Mouse (Mus musculus) CH12.LX (cell line): Measurements from ENCODE around the gene Wnk2. TPM values are rescaled to one million over a fixed set of nuclear protein-coding genes. Genes with fewer than 3 reads are reported as not detected.

ENCODE experiments used
- DNase-seq: peaks from one replicate; pipeline ENCODE4 v3.0.0-alpha.2; 2013; ENCODE audit errors: extremely low read depth
- H3K27ac ChIP-seq: 2 replicates; pipeline ENCODE4 v1.5.1; 2012; ENCODE audit warnings: low read depth, mild to moderate bottlenecking, control low read depth, moderate library complexity; ENCODE audit not compliant: insufficient read depth
- H3K27me3 ChIP-seq: replicated peaks from 2 replicates; pipeline ENCODE3; 2012; ENCODE audit warnings: inconsistent platforms
- H3K36me3 ChIP-seq, 2 experiments: replicated peaks in 1 of 2; 2 replicates each; pipeline versions ENCODE3 to v1.6.1; 2012; ENCODE audit warnings: inconsistent platforms in 1 of 2, low read length in 1 of 2, mild to moderate bottlenecking in 1 of 2, mixed read lengths in 1 of 2, moderate library complexity in 1 of 2; ENCODE audit not compliant: control insufficient read depth in 1 of 2, insufficient read depth in 1 of 2
- H3K4me1 ChIP-seq, 2 experiments: 2 replicates each; pipeline ENCODE4 v1.6.1; 2012; ENCODE audit warnings: inconsistent platforms in 1 of 2, moderate library complexity in 1 of 2; ENCODE audit not compliant: insufficient read depth in 2 of 2, control insufficient read depth in 1 of 2
- H3K4me2 ChIP-seq: 2 replicates; pipeline ENCODE4 v1.6.1; 2012; ENCODE audit warnings: low read depth, mild to moderate bottlenecking, control low read depth; ENCODE audit not compliant: poor library complexity, insufficient read depth, severe bottlenecking
- H3K4me3 ChIP-seq, 3 experiments: fragments of 150-350 bp in 1 of 3; sonication (generic) in 1 of 3; replicated peaks in 1 of 3; 2 replicates each; pipeline versions ENCODE3 to v1.5.1; 2011 to 2012; ENCODE audit warnings: low read depth in 2 of 3, low read length in 2 of 3, mild to moderate bottlenecking in 2 of 3, moderate library complexity in 2 of 3, control low read depth in 1 of 3, improper control_type of control experiment in 1 of 3, inconsistent platforms in 1 of 3, mixed read lengths in 1 of 3; ENCODE audit not compliant: poor library complexity in 1 of 3
- H3K79me2 ChIP-seq: replicated peaks from 2 replicates; pipeline ENCODE4 v1.6.1; 2012; ENCODE audit warnings: mild to moderate bottlenecking, moderate library complexity; ENCODE audit not compliant: control insufficient read depth, poor library complexity, insufficient read depth, severe bottlenecking; ENCODE audit errors: extremely low read depth
- H3K9ac ChIP-seq: 2 replicates; pipeline ENCODE4 v1.6.1; 2012; ENCODE audit warnings: low read depth, mild to moderate bottlenecking, control low read depth, moderate library complexity; ENCODE audit not compliant: insufficient read depth
- H3K9me3 ChIP-seq: replicated peaks from 2 replicates; pipeline ENCODE3; 2012; ENCODE audit warnings: low read length, inconsistent platforms, mixed read lengths
- BHLHE40 ChIP-seq: IDR thresholded peaks from 2 replicates; pipeline ENCODE4 v1.6.1; 2011; ENCODE audit warnings: mild to moderate bottlenecking, low read depth, low read length, improper control_type of control experiment
- CHD1 ChIP-seq: IDR thresholded peaks from 2 replicates; pipeline ENCODE4 v1.6.1; 2012; ENCODE audit warnings: low read depth, low read length, improper control_type of control experiment, inconsistent platforms
- CHD2 ChIP-seq: IDR thresholded peaks from 2 replicates; pipeline ENCODE4 v1.6.1; 2011; ENCODE audit warnings: low read length, improper control_type of control experiment
- CTCF ChIP-seq, 2 experiments: IDR thresholded peaks in 1 of 2; conservative IDR thresholded peaks in 1 of 2; 2 replicates each; pipeline ENCODE4 v1.5.1; 2011 to 2012; ENCODE audit warnings: low read depth in 2 of 2, low read length in 2 of 2, improper control_type of control experiment in 1 of 2, inconsistent platforms in 1 of 2, mild to moderate bottlenecking in 1 of 2, moderate library complexity in 1 of 2
- E2F4 ChIP-seq: IDR thresholded peaks from 2 replicates; pipeline ENCODE4 v1.6.1; 2011; ENCODE audit warnings: low read depth, low read length, improper control_type of control experiment; ENCODE audit not compliant: insufficient replicate concordance
- ETS1 ChIP-seq: conservative IDR thresholded peaks from 2 replicates; pipeline ENCODE4 v1.6.1; 2012; ENCODE audit warnings: low read depth, mild to moderate bottlenecking, inconsistent platforms, low read length, improper control_type of control experiment, moderate library complexity
- IRF4 ChIP-seq: IDR thresholded peaks from 2 replicates; pipeline ENCODE4 v1.6.1; 2014; ENCODE audit warnings: low read depth, mild to moderate bottlenecking, inconsistent platforms, low read length, improper control_type of control experiment
- MAFK ChIP-seq: IDR thresholded peaks from 2 replicates; pipeline ENCODE4 v1.6.1; 2011; ENCODE audit warnings: low read length, improper control_type of control experiment; ENCODE audit not compliant: insufficient replicate concordance
- MAX ChIP-seq: IDR thresholded peaks from 2 replicates; pipeline ENCODE4 v1.6.1; 2011; ENCODE audit warnings: low read length, improper control_type of control experiment
- MEF2A ChIP-seq: IDR thresholded peaks from 2 replicates; pipeline ENCODE4 v1.6.1; 2014; ENCODE audit warnings: low read depth, mild to moderate bottlenecking, inconsistent platforms, low read length, improper control_type of control experiment, borderline replicate concordance
- MXI1 ChIP-seq: IDR thresholded peaks from 2 replicates; pipeline ENCODE4 v1.6.1; 2011; ENCODE audit warnings: mild to moderate bottlenecking, low read depth, low read length, improper control_type of control experiment
- MYC ChIP-seq: IDR thresholded peaks from 2 replicates; pipeline ENCODE4 v1.6.1; 2011; ENCODE audit warnings: low read depth, mild to moderate bottlenecking, improper control_type of control experiment, low read length
- NELFE ChIP-seq: IDR thresholded peaks from 2 replicates; pipeline ENCODE4 v1.6.1; 2011; ENCODE audit warnings: low read depth, low read length, improper control_type of control experiment
- PAX5 ChIP-seq: IDR thresholded peaks from 2 replicates; pipeline ENCODE4 v1.6.1; 2012; ENCODE audit warnings: low read length, inconsistent platforms, mixed read lengths
- POLR2A ChIP-seq: IDR thresholded peaks from 2 replicates; pipeline ENCODE4 v1.6.1; 2011; ENCODE audit warnings: low read depth, mild to moderate bottlenecking, improper control_type of control experiment, low read length
- POLR2AphosphoS2 ChIP-seq: IDR thresholded peaks from 2 replicates; pipeline ENCODE4 v1.6.1; 2011; ENCODE audit warnings: low read depth, low read length, improper control_type of control experiment
- SIN3A ChIP-seq: IDR thresholded peaks from 2 replicates; pipeline ENCODE4 v1.6.1; 2012; ENCODE audit warnings: low read length, improper control_type of control experiment, inconsistent platforms
- TBP ChIP-seq: conservative IDR thresholded peaks from 2 replicates; pipeline ENCODE4 v1.6.1; 2011; ENCODE audit warnings: low read depth, low read length, improper control_type of control experiment
- TCF12 ChIP-seq: IDR thresholded peaks from 2 replicates; pipeline ENCODE4 v1.6.1; 2014; ENCODE audit warnings: low read depth, mild to moderate bottlenecking, inconsistent platforms, low read length, improper control_type of control experiment
- UBTF ChIP-seq: IDR thresholded peaks from 2 replicates; pipeline ENCODE4 v1.6.1; 2012; ENCODE audit warnings: low read depth, mild to moderate bottlenecking, inconsistent platforms, low read length, improper control_type of control experiment, moderate library complexity
- USF2 ChIP-seq: conservative IDR thresholded peaks from 2 replicates; pipeline ENCODE4 v1.6.1; 2011; ENCODE audit warnings: low read depth, low read length, improper control_type of control experiment
- dilution Hi-C: fragments of 300-500 bp; cut with MboI; formaldehyde crosslinking; loops from 2 replicates; pipeline ENCODE4 v1.14.3; 2020; ENCODE audit warnings: low sequenced_read_pairs; ENCODE audit not compliant: extremely low pct_unique_long_range_greater_than_20kb, extremely low pct_ligation_motif_present
- in situ Hi-C: fragments of 300-500 bp; cut with MboI; formaldehyde crosslinking; loops from 3 replicates; pipeline ENCODE4 v1.14.3; 2019; ENCODE audit warnings: low sequenced_read_pairs, low pct_ligation_motif_present, low pct_unique_long_range_greater_than_20kb, mixed read lengths
- polyA plus RNA-seq: library from polyadenylated mRNA; unstranded; fragments of >175 nt; gene quantifications from 2 replicates; pipeline ENCODE4 v1.2.1, GENCODE M21; 2012; ENCODE audit warnings: low read depth; ENCODE audit not compliant: insufficient read length
- total RNA-seq, 2 experiments: library from RNA; depleted of rRNA; stranded (reverse); fragments of 300-350 nt in 1 of 2; fragments of >200 nt in 1 of 2; gene quantifications; 2 replicates each; pipeline ENCODE4 v1.2.3; 2012 to 2014

Gene Wnk2
- total and polyA plus RNA-seq, 3 experiments, result 0.04 TPM; not detected in 2

DNA sequence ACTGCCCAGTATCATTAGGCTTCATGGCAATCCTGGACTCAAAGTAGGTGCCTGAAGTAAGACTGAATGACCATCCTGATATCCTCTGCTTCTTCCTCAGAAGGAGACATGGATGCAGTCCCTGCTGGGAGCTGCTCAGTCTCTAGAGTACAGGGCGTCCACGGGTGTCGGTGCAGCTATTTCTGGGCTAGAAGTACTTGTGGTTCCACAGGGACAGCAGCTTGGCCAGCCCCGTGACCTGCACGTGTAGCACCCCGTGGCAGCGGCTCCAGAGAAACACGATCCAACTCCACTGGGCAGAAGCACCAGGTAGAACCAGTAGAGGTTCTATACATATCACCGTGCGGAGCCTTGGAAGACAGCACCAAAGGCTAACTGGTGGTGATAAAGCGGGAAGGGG is 13.3 kb downstream of the Wnk2 start:
- H3K27ac ChIP-seq, result no peak overlapping the region
- TF ChIP-seq UBTF, result no peak
- TF ChIP-seq NELFE, result no peak
- no peak for TF ChIP-seq POLR2A
- no peak for TF ChIP-seq E2F4
- TF ChIP-seq TCF12, result no peak
- TF ChIP-seq USF2, result no peak
- TF ChIP-seq MAX, result no peak
- no peak for TF ChIP-seq CTCF (conservative IDR thresholded peaks at IDR 0.05 in 1 of 2, IDR thresholded peaks at IDR 0.05 in 1 of 2; ENCODE audit: low read depth in 2 of 2, low read length in 2 of 2)
- no peak for TF ChIP-seq POLR2AphosphoS2
- TF ChIP-seq, all 38 proteins: peak for 0
- Histone ChIP-seq H3K9me3 (no peaks in the 10 kb centered on the region), H3K4me2 (no peak overlapping the region), H3K79me2 (no peaks in the 10 kb centered on the region), H3K36me3 (no peaks in the 10 kb centered on the region), H3K4me1 (peaks cover 4 to 24% of the 10 kb centered on the region in 2 experiments; a peak in 3 of 4 replicates), H3K9ac (no peak overlapping the region), H3K27me3 (peaks cover 4% of the 10 kb centered on the region), H3K4me3 (no peak overlapping the region)
- in situ Hi-C loops (no loop called here), dilution Hi-C loops (no loop called here)
- DNase-seq, result no peak

DNA sequence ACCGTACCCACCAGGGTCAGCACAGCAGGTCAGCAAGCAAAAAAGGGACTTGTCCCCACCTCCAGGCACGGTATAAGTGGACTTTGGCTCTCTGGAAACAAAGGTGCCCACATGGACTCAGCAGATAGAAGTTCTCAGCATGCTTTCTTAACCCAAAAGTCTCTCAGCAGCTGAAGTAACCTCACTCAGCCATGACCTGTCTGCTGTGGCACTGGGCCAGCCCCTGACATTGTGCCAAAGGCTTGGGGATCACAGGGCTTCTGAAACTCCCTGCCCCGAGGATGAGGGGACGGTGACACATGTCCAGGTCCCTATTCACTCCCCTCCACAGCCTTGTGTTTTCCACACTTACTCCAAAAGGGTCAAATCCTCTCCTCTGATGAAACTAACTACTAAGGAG is 14.7 kb downstream of the Wnk2 start:
- Histone ChIP-seq H3K79me2 (no peaks in the 10 kb centered on the region), H3K9ac (no peak overlapping the region), H3K4me2 (no peak overlapping the region), H3K4me1 (peaks cover 4 to 24% of the 10 kb centered on the region in 2 experiments; a peak in 3 of 4 replicates), H3K27me3 (peaks cover 4% of the 10 kb centered on the region), H3K4me3 (no peak overlapping the region)
- no peak for DNase-seq
- in situ Hi-C loops, result no loop called here
- TF ChIP-seq CHD2, result no peak
- no peak for TF ChIP-seq USF2
- TF ChIP-seq, all 38 proteins: peak for 0
- Histone ChIP-seq H3K36me3 (no peaks in the 10 kb centered on the region), H3K9me3 (no peaks in the 10 kb centered on the region), H3K27ac (no peak overlapping the region)
- dilution Hi-C loops, result no loop called here

DNA sequence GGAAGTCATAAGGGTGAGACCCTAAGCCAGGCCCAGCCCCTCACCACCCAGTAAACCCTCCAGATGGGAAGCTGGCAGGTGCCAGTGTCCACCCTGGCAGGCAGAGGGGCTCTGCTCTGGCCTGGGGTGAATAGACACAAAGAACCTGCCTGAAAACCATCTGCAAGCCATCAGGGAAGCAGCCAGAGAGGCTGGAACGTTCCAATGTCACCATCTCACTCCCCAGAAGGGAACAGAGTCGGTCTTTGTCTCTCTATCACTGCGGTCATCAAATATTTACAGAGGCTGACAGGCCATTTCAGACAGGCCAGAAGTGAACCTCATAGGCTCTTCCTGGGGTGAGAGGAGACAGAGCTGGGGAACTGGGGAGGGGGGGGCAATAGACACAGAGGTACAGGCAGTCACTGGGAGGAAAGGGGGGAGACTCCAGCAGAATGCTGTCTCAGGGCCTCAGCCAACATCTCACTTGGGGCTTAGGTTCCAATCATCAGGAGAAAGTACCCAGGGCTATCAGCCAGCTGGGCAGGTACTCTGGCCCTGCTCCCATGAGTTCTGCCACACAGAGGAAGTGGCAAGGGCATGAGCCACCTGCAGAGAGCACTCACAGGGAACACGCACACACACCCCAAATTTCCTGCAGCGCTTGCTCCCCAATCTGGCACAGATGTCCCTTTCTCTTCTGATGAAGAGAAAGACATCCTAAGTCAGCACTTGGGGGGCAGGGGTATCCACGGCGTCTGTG is 15.7 kb downstream of the Wnk2 start:
- Histone ChIP-seq H3K79me2 (no peaks in the 10 kb centered on the region), H3K9me3 (no peaks in the 10 kb centered on the region), H3K9ac (no peak overlapping the region), H3K4me1 (peaks cover 4 to 24% of the 10 kb centered on the region in 2 experiments; a peak in 3 of 4 replicates), H3K36me3 (no peaks in the 10 kb centered on the region), H3K4me3 (no peak overlapping the region), H3K27ac (no peak overlapping the region), H3K27me3 (no peaks in the 10 kb centered on the region), H3K4me2 (no peak overlapping the region)
- dilution Hi-C loops (no loop called here), in situ Hi-C loops (no loop called here)
- DNase-seq, result no peak
- TF ChIP-seq IRF4, result no peak
- no peak for TF ChIP-seq BHLHE40
- no peak for TF ChIP-seq SIN3A
- no peak for TF ChIP-seq CTCF (conservative IDR thresholded peaks at IDR 0.05 in 1 of 2, IDR thresholded peaks at IDR 0.05 in 1 of 2; ENCODE audit: low read depth in 2 of 2, low read length in 2 of 2)
- TF ChIP-seq UBTF, result no peak
- TF ChIP-seq PAX5, result no peak
- no peak for TF ChIP-seq CHD1
- no peak for TF ChIP-seq MYC
- no peak for TF ChIP-seq ETS1
- TF ChIP-seq MXI1, result no peak
- TF ChIP-seq TCF12, result no peak
- no peak for TF ChIP-seq TBP
- no peak for TF ChIP-seq MEF2A
- TF ChIP-seq MAFK, result no peak
- TF ChIP-seq E2F4, result no peak
